Mouse (Mus musculus) cortical plate, adult 2 months (tissue): ENCODE measurements at regions not wholly inside any gene's neighbourhood (a gene's known extent, or its start where the extent isn't known, plus 50 kb on each side); places are given as distances from the start of the nearest gene placed in this dataset.
A peak's percentile ranks its signal among the peaks of the same experiment; 100 is the strongest.

Experiments
- H3K27ac ChIP-seq: fragments of 200-500 bp; 2 replicates; pipeline ENCODE4 v1.5.1; 2012; ENCODE audit warnings: low read length, control low read depth, inconsistent platforms; ENCODE audit not compliant: insufficient read depth
- H3K4me1 ChIP-seq: fragments of 200-500 bp; 2 replicates; pipeline ENCODE4 v1.6.1; 2011; ENCODE audit warnings: low read length; ENCODE audit not compliant: control insufficient read depth, insufficient read depth
- H3K4me3 ChIP-seq: fragments of 200-500 bp; 2 replicates; pipeline ENCODE4 v1.5.1; 2011; ENCODE audit warnings: mild to moderate bottlenecking, low read length, control low read depth; ENCODE audit not compliant: insufficient read depth
- CTCF ChIP-seq: fragments of 200-500 bp; IDR thresholded peaks from 2 replicates; pipeline ENCODE4 v1.5.1; 2011; ENCODE audit warnings: mild to moderate bottlenecking, control low read depth, low read length; ENCODE audit not compliant: insufficient read depth; ENCODE audit errors: extremely low read depth
- POLR2A ChIP-seq: fragments of 200-500 bp; IDR thresholded peaks from 2 replicates; pipeline ENCODE4 v1.6.1; 2011; ENCODE audit warnings: mild to moderate bottlenecking, low read length, control low read depth; ENCODE audit not compliant: insufficient read depth; ENCODE audit errors: extremely low read depth

DNA sequence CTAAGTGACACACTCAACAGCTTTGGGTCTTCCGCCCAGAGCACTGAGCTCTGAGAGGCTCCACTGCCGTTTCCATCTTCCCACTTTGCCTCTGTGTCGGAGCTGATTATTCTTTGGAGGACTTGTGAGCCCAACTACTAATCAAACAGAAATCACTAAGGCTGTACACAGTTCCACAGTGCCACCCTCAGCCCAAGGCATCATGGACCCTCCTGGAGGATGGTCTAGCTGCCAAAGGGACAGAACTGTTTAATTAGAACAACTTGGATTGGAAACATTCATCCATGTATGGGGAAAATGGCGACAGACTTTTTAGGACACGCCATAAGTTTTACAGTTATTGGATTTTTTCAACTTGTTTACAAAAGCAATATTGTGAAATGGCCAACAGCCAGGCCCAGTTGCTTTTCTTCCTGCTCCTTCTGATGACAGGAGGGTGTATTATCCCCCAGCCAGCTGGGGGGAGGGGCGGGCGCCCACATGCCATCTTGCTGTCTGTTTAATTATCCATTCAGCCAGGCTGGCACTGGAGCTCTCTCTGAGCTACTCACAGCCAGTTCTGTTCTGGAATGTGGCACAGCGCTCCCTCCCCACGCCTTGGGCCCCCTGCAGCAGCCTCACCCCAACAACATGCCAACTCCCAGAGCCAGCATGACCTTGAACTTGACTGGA, 98.4 kb upstream of the Smad3 start:
- Histone ChIP-seq H3K4me1 (no peaks in the 10 kb centered on the region; the same call in 1 of the 2 replicates), H3K27ac (no peak overlapping the region), H3K4me3 (no peak overlapping the region)
- no peak for TF ChIP-seq POLR2A
- no peak for TF ChIP-seq CTCF

DNA sequence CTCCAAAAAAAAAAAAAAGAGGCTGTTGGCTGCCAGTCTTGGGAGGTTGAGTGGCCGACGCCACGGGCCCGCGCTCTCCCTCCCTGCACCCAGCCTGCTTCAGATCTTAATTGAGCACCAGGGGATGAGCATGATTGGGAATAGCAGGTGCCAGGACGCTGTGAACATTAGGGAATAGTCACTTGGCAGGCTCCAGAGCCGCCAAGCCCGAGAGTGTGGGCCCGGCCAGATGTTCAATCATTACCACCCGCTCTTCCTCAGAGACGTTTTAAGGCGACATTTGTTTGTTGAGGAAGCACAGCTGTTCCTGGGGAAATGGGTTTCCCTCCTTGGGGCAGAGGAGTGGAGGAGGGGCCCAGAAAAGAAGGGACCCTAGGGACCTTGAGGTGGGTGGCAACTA, 94.0 kb upstream of the Smad3 start:
- no peak overlapping the region for H3K27ac ChIP-seq
- TF ChIP-seq POLR2A (no peak), CTCF (no peak)
- H3K4me1 ChIP-seq = no peaks in the 10 kb centered on the region; the same call in 1 of the 2 replicates
- no peak overlapping the region for H3K4me3 ChIP-seq

DNA sequence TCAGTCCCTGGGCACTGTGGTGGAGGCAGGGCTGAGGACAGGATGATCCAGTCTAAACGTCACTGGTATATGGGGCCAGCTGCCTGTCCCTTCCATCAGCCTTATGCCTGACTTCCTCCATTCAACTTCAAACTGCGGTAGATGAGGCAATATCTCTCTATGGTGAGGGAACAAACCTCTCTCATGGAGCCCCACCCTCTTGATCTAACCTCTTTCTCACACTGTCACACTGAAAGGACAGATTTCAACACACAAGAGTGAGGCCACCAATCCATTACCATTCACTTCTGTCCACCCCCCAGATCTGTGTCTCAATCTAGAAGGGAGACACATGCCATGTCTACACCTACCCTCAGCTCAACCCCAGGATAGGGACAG, 92.5 kb upstream of the Smad3 start:
- no peak overlapping the region for H3K27ac ChIP-seq
- TF ChIP-seq POLR2A (no peak), CTCF (no peak)
- no peaks in the 10 kb centered on the region for H3K4me1 ChIP-seq
- H3K4me3 ChIP-seq = no peak overlapping the region

DNA sequence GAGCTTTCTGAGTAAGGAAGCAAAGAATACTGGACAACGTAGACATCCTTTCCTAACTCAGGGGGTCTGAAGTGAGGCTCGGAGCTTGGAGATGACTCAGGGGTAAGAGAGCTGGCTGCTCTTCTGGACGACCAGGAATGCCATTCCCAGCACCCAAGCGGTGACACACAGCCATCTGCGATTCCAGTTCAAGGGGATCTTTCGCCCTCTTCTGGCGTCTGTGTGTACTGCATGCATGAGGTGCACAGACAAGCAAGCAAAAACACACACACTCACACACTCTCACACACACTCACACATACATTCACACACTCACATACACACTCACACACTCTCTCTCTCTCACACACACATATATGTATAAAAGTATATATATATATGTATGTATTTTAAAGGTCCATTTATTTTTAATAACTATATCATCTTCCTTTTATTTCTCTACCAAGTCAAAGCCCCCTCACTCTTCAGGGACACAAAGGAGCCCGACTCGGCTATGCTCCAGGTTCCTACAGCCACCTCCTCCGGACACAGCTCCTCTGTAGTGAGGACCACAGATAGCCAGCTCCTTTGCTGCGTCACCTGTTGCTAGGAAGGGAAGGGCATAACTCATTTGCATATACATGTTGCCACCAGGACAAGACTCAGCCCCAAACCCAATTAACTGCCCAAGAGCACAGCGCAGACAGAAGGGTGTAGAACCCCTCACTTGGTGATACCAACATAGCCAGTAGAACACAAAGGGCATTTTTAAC, 91.9 kb upstream of the Smad3 start:
- Histone ChIP-seq H3K27ac (no peak overlapping the region), H3K4me3 (no peak overlapping the region), H3K4me1 (no peaks in the 10 kb centered on the region)
- TF ChIP-seq POLR2A (no peak), CTCF (0 out of 2 replicates have a peak, but pooled peaks have one; percentile 18)

DNA sequence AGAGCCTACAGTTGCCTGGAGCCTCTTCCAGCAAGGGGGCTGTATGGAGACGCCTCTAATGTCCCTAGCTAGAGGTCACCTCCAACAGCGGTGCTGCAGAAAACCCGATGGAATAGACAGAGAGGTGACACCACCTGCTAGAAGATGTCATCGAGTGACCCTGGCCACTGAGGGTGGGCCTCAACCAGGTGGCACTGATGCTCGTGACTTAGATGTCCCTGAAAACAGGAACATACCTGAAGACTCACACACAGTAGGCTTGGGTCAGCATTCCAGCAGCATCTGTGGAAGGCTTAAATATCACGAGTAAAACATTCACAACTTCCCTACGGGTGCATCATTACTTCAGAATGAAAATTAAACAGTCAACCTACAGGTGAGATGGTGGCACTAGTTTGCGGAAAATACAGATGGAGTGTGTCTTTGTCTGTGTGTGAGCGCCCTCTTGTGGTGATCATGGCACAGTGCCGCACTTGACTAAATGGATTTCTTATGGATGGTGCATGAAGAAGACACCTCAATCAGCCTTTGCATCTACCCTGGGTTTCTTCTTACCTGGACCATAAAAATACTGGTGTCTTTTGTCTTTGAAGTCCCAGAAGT, 86.2 kb upstream of the Smad3 start:
- H3K27ac ChIP-seq = no peak overlapping the region
- TF ChIP-seq POLR2A (no peak), CTCF (peak; percentile 98)
- no peak overlapping the region for H3K4me3 ChIP-seq
- H3K4me1 ChIP-seq = no peaks in the 10 kb centered on the region

DNA sequence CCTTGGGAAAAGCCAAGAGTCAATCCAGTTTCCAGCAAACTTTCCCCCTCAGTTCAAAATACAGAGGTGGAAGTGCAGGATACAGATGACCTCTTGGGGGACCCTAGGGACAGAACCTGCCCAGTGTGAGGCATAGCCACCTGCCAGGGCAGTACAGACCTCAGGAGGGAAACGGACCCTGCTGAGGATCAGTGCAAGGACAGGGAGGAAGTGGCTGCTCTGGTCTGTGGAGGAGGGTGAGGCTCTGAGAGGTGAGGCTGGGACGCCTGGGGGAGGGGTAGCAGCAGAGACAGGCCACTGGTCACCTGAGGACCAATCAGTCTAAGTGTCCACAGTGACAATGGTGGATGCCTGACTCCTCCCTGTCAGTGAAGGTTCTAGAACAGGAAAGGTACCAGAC, 85.6 kb upstream of the Smad3 start:
- Histone ChIP-seq H3K27ac (no peak overlapping the region), H3K4me3 (no peak overlapping the region), H3K4me1 (no peaks in the 10 kb centered on the region)
- no peak for TF ChIP-seq POLR2A
- TF ChIP-seq CTCF = no peak

DNA sequence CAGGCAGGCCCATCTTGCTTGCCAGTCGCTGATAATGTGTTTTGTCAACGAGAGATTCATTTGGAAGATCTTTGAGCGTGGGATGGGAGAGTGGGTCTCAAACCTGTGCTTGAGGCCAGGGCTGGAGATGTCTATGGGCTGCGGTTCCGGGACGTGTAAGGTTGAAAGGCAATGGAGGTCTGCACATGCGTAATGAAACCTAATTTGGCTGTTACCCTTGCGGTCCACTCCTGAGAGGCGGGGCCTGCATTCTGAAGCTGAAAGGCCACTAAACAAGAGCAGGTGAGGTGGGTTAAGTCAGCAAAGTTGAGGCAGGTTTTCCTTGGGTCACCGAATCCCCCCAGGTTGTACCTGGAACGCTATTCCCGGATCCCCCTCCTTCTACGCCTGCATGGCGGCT, 83.3 kb upstream of the Smad3 start:
- Histone ChIP-seq H3K27ac (no peak overlapping the region), H3K4me1 (no peaks in the 10 kb centered on the region), H3K4me3 (no peak overlapping the region)
- TF ChIP-seq POLR2A = no peak
- no peak for TF ChIP-seq CTCF

DNA sequence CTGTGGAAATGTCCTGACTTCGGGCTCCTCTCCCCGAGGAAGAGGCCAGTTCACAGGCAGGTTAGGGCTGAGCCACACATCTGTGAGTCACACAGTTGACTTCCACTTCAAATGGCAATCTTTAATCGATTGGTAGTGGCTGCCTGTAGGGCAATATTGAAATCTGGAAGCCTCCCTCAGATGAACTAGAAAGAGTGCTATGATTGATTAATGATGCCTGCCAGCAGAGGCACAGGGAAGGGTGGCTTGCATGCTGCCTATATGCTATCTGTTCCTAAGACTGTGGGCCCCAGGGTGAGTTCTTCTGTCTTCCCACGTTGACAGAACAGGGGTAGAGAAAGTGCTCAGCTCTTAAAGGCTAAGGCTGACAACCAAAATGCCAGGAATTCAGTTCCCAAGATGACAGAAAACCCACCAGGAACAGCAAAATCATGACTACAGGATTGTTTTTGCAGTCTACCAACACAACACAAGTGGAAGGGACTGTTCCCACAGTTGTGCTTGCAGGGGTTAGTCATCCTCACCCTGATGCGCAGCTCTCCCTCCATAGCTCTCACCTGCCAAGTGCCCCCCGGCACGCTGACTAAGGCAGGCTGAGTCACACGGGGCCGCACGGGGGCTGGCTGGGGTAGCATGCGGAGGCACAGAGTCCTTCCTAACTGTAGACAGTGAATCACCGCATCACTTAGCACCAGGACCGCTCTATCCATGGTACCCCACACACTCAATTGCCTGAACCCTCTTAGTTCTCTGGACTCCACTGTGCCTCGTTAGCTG, 81.4 kb upstream of the Smad3 start:
- no peaks in the 10 kb centered on the region for H3K4me1 ChIP-seq
- H3K4me3 ChIP-seq = no peak overlapping the region
- H3K27ac ChIP-seq = no peak overlapping the region
- TF ChIP-seq POLR2A = no peak
- TF ChIP-seq CTCF = no peak

DNA sequence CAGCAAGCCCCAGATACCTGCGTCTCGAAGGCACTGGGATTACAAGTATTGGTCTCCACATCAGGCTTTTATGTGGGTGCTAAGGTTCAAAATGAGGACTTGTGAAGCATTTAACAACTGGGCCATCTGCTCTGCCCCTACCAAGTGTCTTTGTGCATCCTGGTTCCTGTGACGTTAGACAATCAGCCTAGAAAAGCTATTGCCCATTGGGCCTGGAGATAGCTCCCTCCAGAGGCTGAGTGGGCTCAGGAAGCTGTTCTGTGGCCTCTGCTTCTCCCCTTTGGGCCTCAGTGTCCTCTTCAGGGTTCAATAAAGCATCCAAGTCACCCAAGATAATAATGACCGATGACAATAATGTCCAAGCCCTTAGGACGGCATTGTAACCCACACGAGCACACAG, 79.8 kb upstream of the Smad3 start:
- no peak overlapping the region for H3K27ac ChIP-seq
- no peak overlapping the region for H3K4me3 ChIP-seq
- TF ChIP-seq POLR2A = no peak
- peak; percentile 62 for TF ChIP-seq CTCF
- H3K4me1 ChIP-seq = no peaks in the 10 kb centered on the region
